Mouse (Mus musculus) ES-E14 (cell line): ENCODE measurements at regions not wholly inside any gene's neighbourhood (a gene's known extent, or its start where the extent isn't known, plus 50 kb on each side); places are given as distances from the start of the nearest gene placed in this dataset.

Experiments
- CHD2 ChIP-seq: IDR thresholded peaks from 2 replicates; pipeline ENCODE4 v1.6.1; 2014; ENCODE audit warnings: mild to moderate bottlenecking, low read depth, low read length, inconsistent platforms
- HCFC1 ChIP-seq: IDR thresholded peaks from 2 replicates; pipeline ENCODE4 v1.6.1; 2012; ENCODE audit warnings: low read length, inconsistent platforms, borderline replicate concordance; ENCODE audit not compliant: insufficient read depth
- MAFK ChIP-seq: IDR thresholded peaks from 2 replicates; pipeline ENCODE4 v1.6.1; 2014; ENCODE audit warnings: mild to moderate bottlenecking, low read depth, low read length, inconsistent platforms; ENCODE audit not compliant: insufficient read depth
- ZC3H11A ChIP-seq: IDR thresholded peaks from 2 replicates; pipeline ENCODE4 v1.6.1; 2012; ENCODE audit warnings: low read depth, mild to moderate bottlenecking, inconsistent platforms, low read length, borderline replicate concordance
- ZNF384 ChIP-seq: IDR thresholded peaks from 2 replicates; pipeline ENCODE4 v1.6.1; 2012; ENCODE audit warnings: low read depth, low read length, inconsistent platforms

DNA sequence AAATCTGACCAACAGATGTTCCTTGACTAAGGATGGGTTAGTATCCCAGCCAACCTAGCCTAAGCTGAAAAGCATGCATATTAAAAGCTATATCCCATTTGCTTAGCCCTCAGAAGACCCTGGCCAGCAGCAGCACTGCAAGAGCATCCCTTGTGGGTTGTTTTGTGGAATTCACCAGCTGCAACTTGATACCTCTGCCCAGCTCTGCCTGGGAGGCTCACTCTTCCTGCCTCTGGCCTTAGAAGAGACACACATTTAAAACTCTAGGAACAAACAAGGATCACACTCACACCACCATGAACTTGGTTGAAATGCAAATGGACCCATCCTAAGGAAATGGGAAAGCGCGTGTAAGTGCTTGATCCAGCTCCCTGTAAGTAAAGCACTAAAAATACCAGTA lies 107.7 kb upstream of the Arl4c start:
- TF ChIP-seq HCFC1 (no peak), ZC3H11A (no peak), MAFK (no peak), CHD2 (no peak), ZNF384 (no peak)
